11 mouse cellular contexts compared by ENCODE assay signal in the genomic region with DNA sequence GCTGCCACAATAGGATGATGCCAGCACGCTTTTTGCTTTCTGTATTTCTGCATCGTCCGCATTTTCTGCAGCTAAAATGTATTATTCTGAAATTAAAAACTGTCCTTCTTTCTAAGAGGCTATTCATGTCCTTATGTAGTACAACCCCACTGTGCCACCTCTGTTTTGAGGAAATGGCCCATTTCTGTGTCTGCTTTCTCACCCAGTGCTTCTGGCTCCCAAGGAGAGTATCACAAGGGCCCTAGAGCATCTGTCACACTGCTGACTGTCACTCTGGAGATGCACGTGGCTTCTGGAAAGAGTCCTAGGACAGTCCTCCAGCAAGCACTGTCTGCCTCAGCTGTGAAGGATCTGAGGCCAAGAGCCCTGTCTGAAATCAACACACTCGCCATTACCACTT.
"Had no signal": no experiment of that assay in that cellular context is flagged by ENCODE, and none has a peak within 500 bp of the region (broad histone marks: within the 10 kb centered on the region; RNA-seq: fewer than 3 reads in every experiment).

No protein-coding gene starts in this region.

- DNase-seq: kidney, adult 11 months; kidney, adult 9 months; kidney, postnatal 36 days; left cerebral cortex, postnatal 4 days; lung, adult 18-20 months; right cerebral cortex, adult 18-20 months; right cerebral cortex, postnatal 25 days; thymus, postnatal 4 days had no signal

- H3K4me2 ChIP-seq: limb, embryonic 13.5 days had no signal

- H3K36me3 ChIP-seq: limb, embryonic 13.5 days had no signal

- H3K27ac ChIP-seq: kidney, postnatal 0 days; limb, embryonic 13.5 days; liver, embryonic 14.5 days had no signal

- H3K9ac ChIP-seq: limb, embryonic 13.5 days; liver, embryonic 14.5 days had no signal

- H3K4me3 ChIP-seq: limb, embryonic 13.5 days had no signal

- H3K27me3 ChIP-seq: limb, embryonic 13.5 days had no signal
